7 mouse cellular contexts compared by ENCODE assay signal in genomic region chr1:59482331-59482695, GRCm38 (mm10). TPM values are rescaled to one million over a fixed set of nuclear protein-coding genes. Genes with fewer than 3 reads are reported as not detected.
A peak's percentile ranks its signal among the peaks of the same experiment; 100 is the strongest.
DNase-seq lines count a peak whose midpoint lies in the region; ATAC-seq and TF ChIP-seq lines count a peak whose summit lies in the region.

Fzd7 (plus strand) TSS chr1:59482424.

- H3K36me3 ChIP-seq in limb, embryonic 13.5 days = peaks cover 9% of the 10 kb centered on the region
- no peaks in the 10 kb centered on the region for H3K36me3 ChIP-seq in neural tube, embryonic 14.5 days (ENCODE audit: control insufficient read depth, insufficient read depth, low read length)

- TF ChIP-seq CTCF in brain, embryonic 14.5 days (IDR thresholded peaks at IDR 0.05; ENCODE audit: borderline replicate concordance, extremely low read depth, insufficient read depth, insufficient read length) = no peak

- peaks cover 49% of the 10 kb centered on the region for H3K4me1 ChIP-seq in limb, embryonic 13.5 days
- H3K4me1 ChIP-seq in neural tube, embryonic 14.5 days (ENCODE audit: control insufficient read depth, insufficient read depth, low read length) = 0 out of 2 replicates have a peak, but pooled peaks cover 8% of the 10 kb centered on the region

- H3K9ac ChIP-seq in limb, embryonic 13.5 days = peak within 1 kb of the TSS; percentile 98
- H3K9ac ChIP-seq in neural tube, embryonic 14.5 days (replicated peaks; ENCODE audit: low read depth, low read length) = peak within 1 kb of the TSS; percentile 61

- TF ChIP-seq POLR2A in brain, embryonic 14.5 days (IDR thresholded peaks at IDR 0.05; ENCODE audit: borderline replicate concordance, extremely low read depth, insufficient read depth, insufficient read length, poor library complexity, severe bottlenecking) = no peak

- ATAC-seq in limb, embryonic 13.5 days (ENCODE audit: low FRiP score, low read depth) = peak; percentile 26; the same call in 1 of the 2 replicates
- peak; percentile 13; the same call in 1 of the 2 replicates for ATAC-seq in neural tube, embryonic 14.5 days (ENCODE audit: low read depth)

- H3K27ac ChIP-seq in limb, embryonic 13.5 days = peak within 1 kb of the TSS; percentile 99
- peak within 1 kb of the TSS; percentile 55; the same call in 1 of the 2 replicates for H3K27ac ChIP-seq in neural tube, embryonic 14.5 days (ENCODE audit: low read depth, low read length)

- DNase-seq in right cerebral cortex, postnatal 14 days = peak; percentile 18
- DNase-seq in right cerebral cortex, postnatal 36 days (ENCODE audit: low spot score in 2 of 2) = no peak
- DNase-seq in brain, embryonic 14.5 days (ENCODE audit: low read depth) = no peak
- DNase-seq in gastrocnemius, adult 8-10 months (ENCODE audit: low spot score in 2 of 2) = peak; percentile 53 to 68
- no peak for DNase-seq in cerebellum, adult 11 months

- WGBS in limb, embryonic 13.5 days = under 1% methylated on average over 35 of the region's 35 CpGs
- under 1% methylated on average over 34 of the region's 35 CpGs for WGBS in neural tube, embryonic 14.5 days

- peak within 1 kb of the TSS; percentile 99 for H3K4me2 ChIP-seq in limb, embryonic 13.5 days (replicated peaks)
- peak within 1 kb of the TSS; percentile 93 for H3K4me2 ChIP-seq in neural tube, embryonic 14.5 days (ENCODE audit: low read depth, low read length)

- H3K9me3 ChIP-seq in limb, embryonic 13.5 days = no peaks in the 10 kb centered on the region
- H3K9me3 ChIP-seq in neural tube, embryonic 14.5 days (ENCODE audit: control insufficient read depth, low read length) = no peaks in the 10 kb centered on the region

- H3K4me3 ChIP-seq in limb, embryonic 13.5 days = peak within 1 kb of the TSS; percentile 93
- peak within 1 kb of the TSS; percentile 57 for H3K4me3 ChIP-seq in neural tube, embryonic 14.5 days (ENCODE audit: low read depth, low read length)

- no peaks in the 10 kb centered on the region for H3K27me3 ChIP-seq in limb, embryonic 13.5 days
- H3K27me3 ChIP-seq in neural tube, embryonic 14.5 days (ENCODE audit: control insufficient read depth, insufficient read depth, low read length) = no peaks in the 10 kb centered on the region

RNA-seq across cellular contexts. Expression of gene Fzd7, which starts in this region (rescaled TPM):
- polyA plus RNA-seq in brain, embryonic 14.5 days (2012; rRNA removed) = 8.3 and 10.7 TPM in 2 replicates
- 10 to 100 TPM; 34.5 to 48.6 (median 42.6) TPM for total RNA-seq in gastrocnemius, adult 8-10 months (2022)
- polyA plus RNA-seq in limb, embryonic 13.5 days (2015; fragmentation: Nextera tagmentation; extraction: Ambion mirVana) = 12.8 and 13.4 TPM in 2 replicates
- 4.3 and 4.5 TPM in 2 replicates for polyA plus RNA-seq in neural tube, embryonic 14.5 days (2014; fragmentation: Nextera tagmentation; extraction: Ambion mirVana)

Comparison
In these comparisons a context has a peak if more than half of its experiments do, and no peak if none do; other contexts are left out.
1. DNase-seq: peak in right cerebral cortex, postnatal 14 days (single experiment) and gastrocnemius, adult 8-10 months (2 of 2); none in right cerebral cortex, postnatal 36 days (0 of 2), brain, embryonic 14.5 days (single experiment) and cerebellum, adult 11 months (single experiment).